Mouse (Mus musculus): ENCODE data around the gene Wbp4. TPM values are rescaled to one million over a fixed set of nuclear protein-coding genes. Genes with fewer than 3 reads are reported as not detected.

The Wbp4 gene
- total RNA-seq, 2 experiments from 2014 or later, result 20.0 to 21.2 TPM

Other genes starting within 250 kb of the Wbp4 start
- gene Zfp957, start 234.2 kb downstream of the Wbp4 start, total RNA-seq (2021), result not detected
- 10 to 100 TPM; 27.2 to 39.9 TPM for gene Rgcc, start 179.9 kb downstream of the Wbp4 start, total RNA-seq (2021)
- gene Naa16, start 90.7 kb downstream of the Wbp4 start, total RNA-seq (2021), result 10 to 100 TPM; 14.8 TPM
- gene Mtrf1, start 83.7 kb downstream of the Wbp4 start, total RNA-seq (2021), result 1 to 10 TPM; 5.4 to 5.8 TPM
- gene Kbtbd7, start 55.0 kb downstream of the Wbp4 start, total RNA-seq (2021), result 1 to 10 TPM; 7.1 to 8.0 TPM
- under 1 TPM; 0.18 TPM for gene Kbtbd6, start 29.7 kb downstream of the Wbp4 start, total RNA-seq (2021)
- gene Elf1, start 326 bp downstream of the Wbp4 start, total RNA-seq (2021), result 1 to 10 TPM; 8.2 to 8.3 TPM
- gene Sugt1, start 106.2 kb upstream of the Wbp4 start, total RNA-seq (2021), result 10 to 100 TPM; 67.2 to 69.8 TPM
- 1 to 10 TPM in 1 of 2 experiments, under 1 TPM in 1; 0.76 to 1.4 TPM for gene Cnmd, start 180.7 kb upstream of the Wbp4 start, total RNA-seq (2021)